Mouse (Mus musculus): ENCODE results near the gene Eefsec.

Gene Eefsec

GRCm38 (mm10) chr6:88216199-88216598, 230.1 kb downstream of the Eefsec start:
- no peak for DNase-seq (ENCODE audit: low read depth in 1 of 2, low spot score in 2 of 2)

GRCm38 (mm10) chr6:88215797-88216196, 230.5 kb downstream of the Eefsec start:
- DNase-seq (ENCODE audit: low read depth in 1 of 2, low spot score in 2 of 2) = no peak

GRCm38 (mm10) chr6:88210182-88210581, 236.2 kb downstream of the Eefsec start:
- DNase-seq (ENCODE audit: low read depth in 1 of 2, low spot score in 2 of 2) = no peak

- no peak for DNase-seq (ENCODE audit: low read depth in 1 of 2, low spot score in 2 of 2)
These were observed 236.9 kb downstream of the Eefsec start for GRCm38 (mm10) chr6:88209453-88209852.

GRCm38 (mm10) chr6:88208321-88208720, 238.0 kb downstream of the Eefsec start:
- DNase-seq (ENCODE audit: low read depth in 1 of 2, low spot score in 2 of 2) = no peak

GRCm38 (mm10) chr6:88207403-88208033, 238.8 kb downstream of the Eefsec start:
- DNase-seq (ENCODE audit: low read depth in 1 of 2, low spot score in 2 of 2) = no peak

Measured in monocyte, adult 2 months (primary cell).